Mouse (Mus musculus) limb, embryonic 14.5 days (tissue): Measurements from ENCODE around the gene Rhoh. TPM values are rescaled to one million over a fixed set of nuclear protein-coding genes. Genes with fewer than 3 reads are reported as not detected.

Source experiments
- ATAC-seq: fragments of 200-750 bp; cut with Nextera tagmentation; 2 replicates; pipeline ENCODE4 v1.8.0; 2017; ENCODE audit warnings: low read depth, moderate number of reproducible peaks, moderate TSS enrichment; ENCODE audit not compliant: low FRiP score
- DNase-seq: peaks from one replicate; pipeline ENCODE4 v3.0.0-alpha.2; 2015; ENCODE audit warnings: low spot score
- H3K27ac ChIP-seq: fragments of 300-500 bp; sonication (generic); replicated peaks from 2 replicates; pipeline ENCODE4 v1.5.1; 2014; ENCODE audit warnings: low read depth, mild to moderate bottlenecking, low read length, moderate library complexity, mixed read lengths
- H3K27me3 ChIP-seq: fragments of 300-500 bp; sonication (generic); 2 replicates; pipeline ENCODE4 v1.6.1; 2014; ENCODE audit warnings: low read length, mixed read lengths; ENCODE audit not compliant: control insufficient read depth, insufficient read depth
- H3K36me3 ChIP-seq: fragments of 300-500 bp; sonication (generic); 2 replicates; pipeline ENCODE4 v1.6.1; 2014; ENCODE audit warnings: mild to moderate bottlenecking, low read length, moderate library complexity, mixed read lengths; ENCODE audit not compliant: control insufficient read depth, insufficient read depth
- H3K4me1 ChIP-seq: fragments of 300-500 bp; sonication (generic); 2 replicates; pipeline ENCODE4 v1.6.1; 2014; ENCODE audit warnings: antibody characterized with exemption, low read length, mixed read lengths; ENCODE audit not compliant: control insufficient read depth, insufficient read depth
- H3K4me2 ChIP-seq: fragments of 300-500 bp; sonication (generic); replicated peaks from 2 replicates; pipeline ENCODE4 v1.6.1; 2014; ENCODE audit warnings: low read depth, mild to moderate bottlenecking, low read length, moderate library complexity; ENCODE audit not compliant: severe bottlenecking
- H3K4me3 ChIP-seq: fragments of 300-500 bp; sonication (generic); replicated peaks from 2 replicates; pipeline ENCODE4 v1.5.1; 2014; ENCODE audit warnings: low read length
- H3K9ac ChIP-seq: fragments of 300-500 bp; sonication (generic); 2 replicates; pipeline ENCODE4 v1.6.1; 2014; ENCODE audit warnings: mild to moderate bottlenecking, low read depth, low read length, moderate library complexity; ENCODE audit not compliant: severe bottlenecking
- H3K9me3 ChIP-seq: fragments of 300-500 bp; sonication (generic); 2 replicates; pipeline ENCODE4 v1.6.1; 2016; ENCODE audit warnings: low read length; ENCODE audit not compliant: control insufficient read depth
- POLR2A ChIP-seq: fragments of 200-500 bp; IDR thresholded peaks from 2 replicates; pipeline ENCODE4 v1.8.0; 2012; ENCODE audit warnings: inconsistent platforms, mild to moderate bottlenecking, moderate library complexity, borderline replicate concordance; ENCODE audit not compliant: insufficient read depth, insufficient read length; ENCODE audit errors: extremely low read depth
- WGBS: fragments of 180-500 bp; shearing (Covaris S2); extraction: QIAGEN DNeasy Blood & Tissue Kit; methylation state at CpG from one replicate; pipeline ENCODE4 v1.1.7; 2014; 5-methylcytosine and 5-hydroxymethylcytosine counted together
- polyA plus RNA-seq, 2 experiments: library from polyadenylated mRNA; depleted of rRNA in 1 of 2; stranded (reverse) in 1 of 2; unstranded in 1 of 2; fragments of >200 nt; fragmentation: Nextera tagmentation in 1 of 2; extraction: Ambion mirVana in 1 of 2; gene quantifications; 2 replicates each; pipeline versions ENCODE4 v1.2.1 to v1.2.3; 2012 to 2014

The Rhoh gene
- polyA plus RNA-seq, 2 experiments: 1.4 to 2.0 TPM

- Histone ChIP-seq H3K27me3 (no peaks in the 10 kb centered on the region), H3K36me3 (no peaks in the 10 kb centered on the region), H3K4me2 (no peak overlapping the region), H3K4me1 (no peaks in the 10 kb centered on the region), H3K9ac (no peak overlapping the region), H3K27ac (no peak overlapping the region), H3K9me3 (no peaks in the 10 kb centered on the region), H3K4me3 (no peak overlapping the region)
- 85% methylated on average over 6 of the region's 6 CpGs for WGBS
- DNase-seq: no peak
- ATAC-seq: no peak
- TF ChIP-seq POLR2A: no peak
Measured at GRCm38 (mm10) chr5:65866591-65866990, 5.6 kb downstream of the Rhoh start.

GRCm38 (mm10) chr5:65867380-65868116 is 6.5 kb downstream of the Rhoh start:
- DNase-seq (no peak), ATAC-seq (no peak)
- no peaks in the 10 kb centered on the region for H3K27me3 ChIP-seq
- WGBS: 84% methylated on average over 7 of the region's 7 CpGs
- H3K4me3 ChIP-seq: no peak overlapping the region
- H3K27ac ChIP-seq: no peak overlapping the region
- no peak overlapping the region for H3K9ac ChIP-seq
- H3K4me2 ChIP-seq: no peak overlapping the region
- TF ChIP-seq POLR2A: no peak
- H3K9me3 ChIP-seq: no peaks in the 10 kb centered on the region
- no peaks in the 10 kb centered on the region for H3K4me1 ChIP-seq
- H3K36me3 ChIP-seq: no peaks in the 10 kb centered on the region

- H3K36me3 ChIP-seq: no peaks in the 10 kb centered on the region
- no peaks in the 10 kb centered on the region for H3K4me1 ChIP-seq
- ATAC-seq: no peak
- H3K9ac ChIP-seq: no peak overlapping the region
- H3K9me3 ChIP-seq: no peaks in the 10 kb centered on the region
- TF ChIP-seq POLR2A: no peak
- 61% methylated on average over 3 of the region's 3 CpGs for WGBS
- no peaks in the 10 kb centered on the region for H3K27me3 ChIP-seq
- no peak overlapping the region for H3K27ac ChIP-seq
- no peak overlapping the region for H3K4me2 ChIP-seq
- DNase-seq: no peak
- H3K4me3 ChIP-seq: no peak overlapping the region
Measured at GRCm38 (mm10) chr5:65868419-65868818, 7.4 kb downstream of the Rhoh start.

- Histone ChIP-seq H3K4me3 (no peak overlapping the region), H3K27ac (no peak overlapping the region), H3K36me3 (no peaks in the 10 kb centered on the region), H3K4me1 (no peaks in the 10 kb centered on the region), H3K4me2 (no peak overlapping the region), H3K27me3 (no peaks in the 10 kb centered on the region), H3K9ac (no peak overlapping the region), H3K9me3 (no peaks in the 10 kb centered on the region)
- ATAC-seq (no peak), DNase-seq (no peak)
- no peak for TF ChIP-seq POLR2A
- WGBS: 88% methylated on average over 4 of the region's 4 CpGs
Measured at GRCm38 (mm10) chr5:65869660-65870059, 8.6 kb downstream of the Rhoh start.

GRCm38 (mm10) chr5:65871276-65871875 is 10.4 kb downstream of the Rhoh start:
- Histone ChIP-seq H3K9ac (no peak overlapping the region), H3K4me2 (no peak overlapping the region), H3K36me3 (no peaks in the 10 kb centered on the region), H3K27me3 (no peaks in the 10 kb centered on the region), H3K27ac (no peak overlapping the region), H3K4me1 (no peaks in the 10 kb centered on the region), H3K9me3 (no peaks in the 10 kb centered on the region), H3K4me3 (no peak overlapping the region)
- no peak for TF ChIP-seq POLR2A
- DNase-seq (no peak), ATAC-seq (no peak)
- 86% methylated on average over 13 of the region's 13 CpGs for WGBS
